Mouse (Mus musculus): ENCODE results near the gene Fhit. TPM values are rescaled to one million over a fixed set of nuclear protein-coding genes. Genes with fewer than 3 reads are reported as not detected.

The Fhit gene
- polyA plus RNA-seq, 1 experiment from 2014 or later: 13.3 TPM

- H3K27ac ChIP-seq: no peak overlapping the region
- no peak for TF ChIP-seq CTCF (IDR thresholded peaks at IDR 0.05; ENCODE audit: low read depth)
- H3K4me1 ChIP-seq (replicated peaks; ENCODE audit: insufficient read depth, low read length): no peaks in the 10 kb centered on the region
- no peaks in the 10 kb centered on the region for H3K27me3 ChIP-seq (ENCODE audit: insufficient read depth, low read length)
- H3K4me3 ChIP-seq (replicated peaks; ENCODE audit: low read depth, low read length): no peak overlapping the region
- H3K9ac ChIP-seq (ENCODE audit: low read depth, low read length): no peak overlapping the region
- no peaks in the 10 kb centered on the region for H3K36me3 ChIP-seq (ENCODE audit: insufficient read depth, low read length)
- no peak overlapping the region for H3K4me2 ChIP-seq (ENCODE audit: low read length)
- H3K9me3 ChIP-seq (replicated peaks; ENCODE audit: low read length): no peaks in the 10 kb centered on the region
- DNase-seq (ENCODE audit: low spot score): no peak
- no peak for ATAC-seq (replicated peaks; ENCODE audit: low FRiP score, low read depth)
- WGBS: 65% methylated on average over 2 of the region's 2 CpGs
Observed at GRCm38 (mm10) chr14:10738076-10738475, 423.8 kb downstream of the Fhit start.

- Histone ChIP-seq H3K36me3 (ENCODE audit: insufficient read depth, low read length) (no peaks in the 10 kb centered on the region), H3K9me3 (replicated peaks; ENCODE audit: low read length) (no peaks in the 10 kb centered on the region), H3K27ac (no peak overlapping the region), H3K4me3 (replicated peaks; ENCODE audit: low read depth, low read length) (no peak overlapping the region), H3K4me1 (replicated peaks; ENCODE audit: insufficient read depth, low read length) (no peaks in the 10 kb centered on the region), H3K27me3 (ENCODE audit: insufficient read depth, low read length) (no peaks in the 10 kb centered on the region), H3K9ac (ENCODE audit: low read depth, low read length) (no peak overlapping the region), H3K4me2 (ENCODE audit: low read length) (no peak overlapping the region)
- no peak for DNase-seq (ENCODE audit: low spot score)
- ATAC-seq (replicated peaks; ENCODE audit: low FRiP score, low read depth): no peak
- no peak for TF ChIP-seq CTCF (IDR thresholded peaks at IDR 0.05; ENCODE audit: low read depth)
Observed at GRCm38 (mm10) chr14:10722525-10722924, 439.3 kb downstream of the Fhit start.

- TF ChIP-seq CTCF (IDR thresholded peaks at IDR 0.05; ENCODE audit: low read depth): no peak
- H3K9me3 ChIP-seq (replicated peaks; ENCODE audit: low read length): no peaks in the 10 kb centered on the region
- H3K36me3 ChIP-seq (ENCODE audit: insufficient read depth, low read length): no peaks in the 10 kb centered on the region
- no peak overlapping the region for H3K27ac ChIP-seq
- H3K4me3 ChIP-seq (replicated peaks; ENCODE audit: low read depth, low read length): no peak overlapping the region
- H3K4me2 ChIP-seq (ENCODE audit: low read length): no peak overlapping the region
- no peak overlapping the region for H3K9ac ChIP-seq (ENCODE audit: low read depth, low read length)
- no peaks in the 10 kb centered on the region for H3K4me1 ChIP-seq (replicated peaks; ENCODE audit: insufficient read depth, low read length)
- no peaks in the 10 kb centered on the region for H3K27me3 ChIP-seq (ENCODE audit: insufficient read depth, low read length)
- 57% methylated on average over 3 of the region's 3 CpGs for WGBS
- ATAC-seq (replicated peaks; ENCODE audit: low FRiP score, low read depth) (no peak), DNase-seq (ENCODE audit: low spot score) (no peak)
Observed at GRCm38 (mm10) chr14:10712916-10713315, 448.9 kb downstream of the Fhit start.

- TF ChIP-seq CTCF (IDR thresholded peaks at IDR 0.05; ENCODE audit: low read depth): no peak
Observed at GRCm38 (mm10) chr14:10712522-10712881, 449.3 kb downstream of the Fhit start.

GRCm38 (mm10) chr14:10711841-10712521 lies 449.9 kb downstream of the Fhit start:
- H3K27ac ChIP-seq: no peak overlapping the region
- WGBS: 99% methylated on average over 5 of the region's 5 CpGs
- no peak overlapping the region for H3K4me2 ChIP-seq (ENCODE audit: low read length)
- no peak for DNase-seq (ENCODE audit: low spot score)
- H3K4me3 ChIP-seq (replicated peaks; ENCODE audit: low read depth, low read length): no peak overlapping the region
- H3K36me3 ChIP-seq (ENCODE audit: insufficient read depth, low read length): no peaks in the 10 kb centered on the region
- no peaks in the 10 kb centered on the region for H3K9me3 ChIP-seq (replicated peaks; ENCODE audit: low read length)
- no peak for ATAC-seq (replicated peaks; ENCODE audit: low FRiP score, low read depth)
- no peak overlapping the region for H3K9ac ChIP-seq (ENCODE audit: low read depth, low read length)
- H3K27me3 ChIP-seq (ENCODE audit: insufficient read depth, low read length): no peaks in the 10 kb centered on the region
- no peaks in the 10 kb centered on the region for H3K4me1 ChIP-seq (replicated peaks; ENCODE audit: insufficient read depth, low read length)
- no peak for TF ChIP-seq CTCF (IDR thresholded peaks at IDR 0.05; ENCODE audit: low read depth)

More at GRCm38 (mm10) chr14:10712522-10712881, 449.3 kb downstream of the Fhit start:
- Histone ChIP-seq H3K27me3 (ENCODE audit: insufficient read depth, low read length) (no peaks in the 10 kb centered on the region), H3K27ac (no peak overlapping the region), H3K4me3 (replicated peaks; ENCODE audit: low read depth, low read length) (no peak overlapping the region), H3K9me3 (replicated peaks; ENCODE audit: low read length) (no peaks in the 10 kb centered on the region), H3K4me1 (replicated peaks; ENCODE audit: insufficient read depth, low read length) (no peaks in the 10 kb centered on the region), H3K9ac (ENCODE audit: low read depth, low read length) (no peak overlapping the region), H3K36me3 (ENCODE audit: insufficient read depth, low read length) (no peaks in the 10 kb centered on the region), H3K4me2 (ENCODE audit: low read length) (no peak overlapping the region)
- DNase-seq (ENCODE audit: low spot score) (no peak), ATAC-seq (replicated peaks; ENCODE audit: low FRiP score, low read depth) (no peak)
- WGBS: 94% methylated on average over 7 of the region's 7 CpGs

- 47% methylated on average over 12 of the region's 12 CpGs for WGBS
- Histone ChIP-seq H3K4me3 (replicated peaks; ENCODE audit: low read depth, low read length) (no peak overlapping the region), H3K4me2 (ENCODE audit: low read length) (no peak overlapping the region), H3K9me3 (replicated peaks; ENCODE audit: low read length) (no peaks in the 10 kb centered on the region), H3K36me3 (ENCODE audit: insufficient read depth, low read length) (no peaks in the 10 kb centered on the region), H3K9ac (ENCODE audit: low read depth, low read length) (no peak overlapping the region), H3K4me1 (replicated peaks; ENCODE audit: insufficient read depth, low read length) (no peaks in the 10 kb centered on the region), H3K27me3 (ENCODE audit: insufficient read depth, low read length) (no peaks in the 10 kb centered on the region), H3K27ac (no peak overlapping the region)
- no peak for TF ChIP-seq CTCF (IDR thresholded peaks at IDR 0.05; ENCODE audit: low read depth)
- peak; percentile 71 for DNase-seq (ENCODE audit: low spot score)
- ATAC-seq (replicated peaks; ENCODE audit: low FRiP score, low read depth): no peak
Observed at GRCm38 (mm10) chr14:10710796-10711311, 451.0 kb downstream of the Fhit start.

GRCm38 (mm10) chr14:10701707-10702106 lies 460.1 kb downstream of the Fhit start:
- DNase-seq (ENCODE audit: low spot score): no peak
- H3K36me3 ChIP-seq (ENCODE audit: insufficient read depth, low read length): no peaks in the 10 kb centered on the region
- ATAC-seq (replicated peaks; ENCODE audit: low FRiP score, low read depth): no peak
- H3K4me2 ChIP-seq (ENCODE audit: low read length): no peak overlapping the region
- H3K9me3 ChIP-seq (replicated peaks; ENCODE audit: low read length): no peaks in the 10 kb centered on the region
- WGBS: 31% methylated on average over 2 of the region's 2 CpGs
- no peaks in the 10 kb centered on the region for H3K27me3 ChIP-seq (ENCODE audit: insufficient read depth, low read length)
- TF ChIP-seq CTCF (IDR thresholded peaks at IDR 0.05; ENCODE audit: low read depth): no peak
- H3K4me3 ChIP-seq (replicated peaks; ENCODE audit: low read depth, low read length): no peak overlapping the region
- no peaks in the 10 kb centered on the region for H3K4me1 ChIP-seq (replicated peaks; ENCODE audit: insufficient read depth, low read length)
- no peak overlapping the region for H3K9ac ChIP-seq (ENCODE audit: low read depth, low read length)
- H3K27ac ChIP-seq: no peak overlapping the region
